Mouse (Mus musculus): ENCODE results near the gene Thbs3. TPM values are rescaled to one million over a fixed set of nuclear protein-coding genes. Genes with fewer than 3 reads are reported as not detected.

Thbs3 gene
- 43.9 and 50.6 TPM in 2 replicates for polyA plus RNA-seq (2015; fragmentation: Nextera tagmentation; extraction: Ambion mirVana)

DNA sequence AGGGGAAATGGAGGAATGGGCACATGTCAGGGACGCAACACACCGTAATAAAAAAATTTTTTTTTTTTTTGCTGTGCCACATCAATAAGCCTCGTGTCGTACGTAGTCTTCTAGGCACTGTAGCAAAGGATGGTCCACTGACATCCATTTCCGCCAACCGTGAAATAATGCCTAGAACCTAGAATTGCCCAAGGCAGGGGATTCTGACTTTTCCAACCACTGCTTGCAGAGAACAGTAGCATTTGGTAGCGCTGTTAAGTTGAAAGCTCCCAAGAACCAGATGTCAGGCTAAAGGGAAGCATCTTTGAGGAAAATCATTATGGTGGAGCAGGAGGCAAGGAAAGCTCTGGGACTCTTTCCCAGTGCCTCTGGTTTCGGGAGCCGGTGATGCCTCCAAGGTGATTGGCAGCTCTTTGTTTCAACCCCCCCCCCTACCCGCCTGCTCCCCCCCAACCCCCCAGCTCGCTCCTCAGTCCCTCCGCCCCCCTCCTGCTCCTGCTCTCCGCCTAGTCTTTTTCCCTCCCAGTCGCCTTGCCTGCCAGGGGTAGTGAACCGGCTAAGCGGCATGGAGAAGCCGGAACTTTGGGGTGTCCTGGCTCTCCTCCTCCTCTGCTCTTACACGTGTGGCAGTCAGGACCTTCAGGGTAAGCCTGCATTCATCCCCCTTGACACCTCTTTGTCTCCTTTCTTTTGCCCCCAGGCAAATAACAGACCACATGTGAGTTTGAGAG is at the start of gene Thbs3:
TSS of gene Thbs3 (plus strand) at position 500 of the 731 bp plus-strand sequence.

DNA sequence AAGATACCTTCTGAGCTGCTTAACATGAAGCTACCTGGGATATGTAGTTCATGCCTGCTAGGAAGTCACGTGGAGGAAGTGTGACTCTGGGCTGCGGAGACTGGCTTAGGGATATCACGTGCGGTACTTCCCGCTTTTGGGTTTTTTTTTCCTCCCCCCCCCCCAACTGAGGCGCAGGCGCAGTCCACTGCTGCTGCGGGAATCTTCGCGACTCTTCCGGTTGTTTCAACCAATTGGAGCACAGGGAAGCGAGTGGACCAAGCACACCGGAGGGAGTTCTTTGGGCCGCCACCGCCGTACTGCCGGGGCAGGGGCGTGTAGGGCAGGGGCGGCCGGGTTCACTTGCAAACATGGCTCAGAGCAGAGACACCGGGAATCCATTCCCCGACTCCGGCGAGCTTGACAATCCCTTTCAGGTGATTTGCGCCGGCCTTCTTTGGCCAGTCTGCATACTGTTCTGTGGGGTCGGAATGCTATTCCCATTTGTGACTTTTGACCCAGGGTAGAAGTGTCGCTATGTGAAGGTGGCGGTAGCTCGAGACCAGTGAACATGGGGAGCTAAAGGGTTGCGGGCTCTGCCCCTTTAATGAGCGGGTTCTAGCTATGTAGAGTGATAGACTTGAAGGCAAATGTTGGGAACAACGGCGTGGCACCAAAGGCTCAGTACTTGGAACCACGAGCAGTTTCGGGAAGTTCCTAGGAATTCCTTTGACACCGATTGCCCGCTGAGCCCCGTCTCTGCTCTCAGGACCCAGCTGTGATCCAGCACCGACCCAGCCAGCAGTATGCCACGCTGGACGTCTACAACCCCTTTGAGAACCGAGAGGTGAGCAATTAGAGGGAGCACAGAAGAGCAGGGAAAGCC is 37.5 kb upstream of the Thbs3 start, which contains the start of gene Scamp3:
TSS of gene Scamp3 (plus strand) at position 232 of the 865 bp plus-strand sequence.

DNA sequence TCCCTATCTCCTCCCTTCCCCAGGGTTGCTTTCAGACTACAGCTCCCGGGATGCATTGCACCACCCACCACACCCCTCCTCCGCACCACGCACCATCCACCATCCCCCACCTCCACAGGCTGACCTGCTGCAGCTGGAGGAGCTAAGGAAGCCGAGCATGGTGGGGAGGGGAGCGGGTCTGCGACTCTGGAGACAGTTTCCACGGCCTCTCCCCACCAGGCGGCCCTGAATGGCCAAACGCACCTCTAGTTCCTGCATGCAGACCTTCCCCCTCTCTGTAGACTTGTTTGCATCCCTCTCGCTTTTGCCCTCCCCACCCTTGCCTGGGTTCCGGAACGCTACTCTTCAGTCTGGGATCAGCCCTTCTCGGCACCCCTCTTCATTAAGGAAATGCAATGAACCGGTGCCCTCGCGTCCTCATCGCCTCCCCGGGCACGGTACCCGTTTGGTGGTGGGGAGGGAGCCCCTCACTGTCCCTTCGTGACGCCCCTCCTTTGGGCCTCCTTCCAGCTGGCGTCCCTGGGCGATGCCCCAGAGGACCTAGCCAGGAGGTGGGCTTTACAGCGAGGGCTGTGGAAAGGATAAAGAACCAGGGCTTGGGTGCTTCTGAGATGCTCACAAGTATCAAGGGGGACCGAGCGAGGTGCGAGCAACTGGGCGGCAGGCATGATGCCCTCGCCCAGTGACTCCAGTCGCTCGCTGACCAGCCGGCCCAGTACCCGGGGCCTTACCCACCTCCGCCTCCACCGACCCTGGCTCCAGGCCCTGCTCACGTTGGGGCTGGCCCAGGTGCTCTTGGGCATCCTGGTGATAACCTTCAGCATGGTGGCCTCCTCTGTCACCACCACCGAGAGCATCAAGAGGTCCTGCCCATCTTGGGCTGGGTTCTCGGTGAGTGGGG is 31.7 kb upstream of the Thbs3 start, which contains the start of gene Fam189b:
TSS of gene Fam189b (plus strand) at position 86 of the 901 bp plus-strand sequence.

DNA sequence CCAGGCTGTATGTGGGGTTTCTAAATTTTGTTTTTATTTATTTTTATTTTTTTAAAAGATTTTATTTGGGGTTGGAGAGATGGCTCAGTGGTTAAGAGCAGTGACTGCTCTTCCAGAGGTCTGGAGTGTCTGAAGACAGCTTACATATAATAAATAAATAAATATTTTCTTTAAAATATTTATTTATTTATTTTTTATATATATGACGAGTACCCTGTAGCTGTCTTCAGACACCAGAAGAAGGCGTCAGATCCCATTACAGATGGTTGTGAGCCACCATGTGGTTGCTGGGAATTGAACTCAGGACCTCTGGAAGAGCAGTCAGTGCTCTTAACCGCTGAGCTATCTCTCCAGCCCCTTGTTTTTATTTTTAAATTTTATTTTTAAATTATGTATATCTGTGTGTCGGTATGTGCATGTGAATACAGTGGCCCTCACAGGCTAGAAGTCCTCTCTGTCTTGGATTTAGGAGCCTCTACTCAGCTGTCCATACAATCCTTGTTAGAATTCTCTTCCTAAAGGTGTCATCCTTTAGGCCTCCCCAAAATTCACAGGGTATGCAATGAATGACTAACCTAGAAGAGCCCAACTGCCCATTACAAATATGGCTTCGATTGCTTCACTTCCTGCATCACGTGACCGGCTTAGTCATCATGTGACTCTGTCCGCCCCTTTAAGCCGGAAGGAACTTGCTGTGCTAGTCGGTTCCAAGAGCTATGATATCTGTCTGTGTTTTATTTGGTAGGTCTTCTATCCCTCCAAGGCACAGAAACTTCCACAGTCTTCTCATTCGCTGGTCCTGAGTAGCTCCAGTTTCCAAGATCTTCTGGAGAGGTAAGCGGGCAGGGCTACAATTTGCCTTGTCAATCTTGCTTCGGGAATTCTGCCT is 12.5 kb upstream of the Thbs3 start, which contains the start of gene Gba:
TSS of gene Gba (plus strand) at position 676 of the 889 bp plus-strand sequence.

DNA sequence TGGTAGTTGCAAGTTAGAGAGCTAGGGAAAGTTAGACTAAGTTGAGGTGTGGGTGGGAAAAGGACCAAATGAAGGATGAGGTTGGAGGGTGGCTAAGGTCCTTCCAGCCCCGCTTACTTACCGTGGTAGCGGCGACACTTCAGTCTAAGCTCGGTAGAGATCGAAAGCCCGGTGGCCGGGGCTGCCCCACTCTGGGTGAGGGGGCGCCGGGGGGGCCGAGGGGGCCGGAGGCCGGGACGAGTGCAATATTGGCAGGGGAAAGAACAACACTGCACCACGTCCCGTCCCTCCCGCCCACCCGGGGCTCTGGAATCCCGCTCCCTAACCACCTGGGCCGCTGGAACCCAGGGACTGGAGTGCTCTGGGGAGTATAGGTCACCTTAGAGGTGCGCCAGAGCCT is 11.9 kb downstream of the Thbs3 start, which contains the start of gene Mtx1:
TSS of gene Mtx1 (minus strand) at position 189 of the 400 bp plus-strand sequence.

DNA sequence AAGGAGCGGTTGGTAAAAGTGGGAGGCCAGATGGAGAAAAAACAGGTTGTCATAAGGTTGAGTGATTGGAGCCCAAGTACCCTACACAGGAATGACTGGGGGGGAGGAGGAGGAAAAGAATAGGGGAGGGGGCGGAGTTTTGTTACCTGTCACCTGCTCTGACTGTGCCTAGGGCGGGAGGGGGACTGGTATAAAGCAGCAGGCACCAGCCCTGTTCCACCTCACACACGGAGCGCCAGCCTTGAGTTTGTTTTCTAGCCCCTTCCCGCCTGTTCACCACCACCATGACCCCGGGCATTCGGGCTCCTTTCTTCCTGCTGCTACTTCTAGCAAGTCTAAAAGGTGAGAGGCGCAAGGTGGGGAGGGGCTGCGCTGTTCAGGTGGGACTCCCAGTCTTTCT is 13.9 kb downstream of the Thbs3 start, which contains the start of gene Muc1:
TSS of gene Muc1 (plus strand) at position 222 of the 400 bp plus-strand sequence.

DNA sequence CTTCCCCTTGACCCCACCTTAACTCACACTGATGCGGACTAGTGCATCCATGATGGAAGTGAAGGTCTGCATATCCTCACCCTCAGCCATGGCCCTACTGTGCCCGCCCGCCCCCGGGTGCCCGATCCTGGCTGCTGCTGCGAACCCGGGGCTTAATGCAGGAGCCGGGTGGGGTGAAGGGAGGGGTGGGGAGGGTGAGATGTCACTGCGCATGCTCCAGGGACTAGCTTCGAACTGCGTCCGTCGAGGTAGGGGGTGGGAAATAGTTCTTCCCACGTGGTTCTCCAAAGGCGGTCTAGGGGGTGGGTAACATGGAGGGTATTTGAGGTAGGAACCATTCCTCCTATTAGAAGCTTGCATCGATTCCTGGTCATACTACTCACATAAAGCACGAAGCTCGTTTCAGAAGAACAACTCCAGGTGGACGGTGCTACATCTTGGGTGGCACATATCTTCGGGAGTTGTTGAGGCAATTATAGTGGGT is 30.8 kb downstream of the Thbs3 start, which contains the start of gene Krtcap2:
TSS of gene Krtcap2 (plus strand) at position 279 of the 484 bp plus-strand sequence.

DNA sequence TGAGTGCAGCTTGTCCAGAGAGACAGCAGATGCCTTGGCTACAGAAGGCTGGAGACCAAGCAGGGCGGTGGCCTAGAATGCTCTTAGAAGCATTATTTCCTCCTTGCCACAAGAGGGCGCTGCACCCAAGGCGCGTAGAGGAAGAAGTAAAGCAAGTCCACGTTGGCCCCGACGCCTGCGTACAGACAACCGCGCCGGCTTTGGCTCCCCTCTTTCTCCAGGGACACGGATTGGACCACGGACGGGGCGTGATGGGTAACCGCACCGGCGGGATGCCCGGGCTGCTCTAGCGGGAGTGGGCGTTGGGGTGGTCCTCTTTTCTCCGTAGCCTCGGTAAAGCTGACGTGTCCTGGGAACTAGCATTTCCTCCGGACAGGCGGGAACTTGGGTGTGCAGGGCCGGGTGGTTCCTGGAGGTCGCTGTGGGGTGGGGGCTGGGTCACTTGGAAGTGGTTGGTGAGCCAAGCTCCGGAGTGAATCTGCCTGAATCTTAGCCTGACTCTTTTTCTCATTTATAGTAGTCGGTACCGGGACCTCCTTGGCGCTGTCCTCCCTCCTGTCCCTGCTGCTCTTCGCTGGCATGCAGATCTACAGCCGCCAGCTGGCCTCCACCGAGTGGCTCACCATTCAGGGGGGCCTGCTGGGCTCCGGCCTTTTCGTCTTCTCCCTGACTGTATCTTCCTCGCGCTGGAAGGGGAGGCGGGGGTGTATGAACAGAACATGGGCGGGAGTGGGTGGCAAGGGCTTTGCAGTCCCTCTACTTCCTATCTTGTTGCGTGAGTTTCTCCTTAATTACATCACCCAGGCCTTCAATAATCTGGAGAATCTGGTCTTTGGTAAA is 31.5 kb downstream of the Thbs3 start, which contains the start of gene Trim46:
TSS of gene Trim46 (minus strand) at position 49 of the 840 bp plus-strand sequence.

DNA sequence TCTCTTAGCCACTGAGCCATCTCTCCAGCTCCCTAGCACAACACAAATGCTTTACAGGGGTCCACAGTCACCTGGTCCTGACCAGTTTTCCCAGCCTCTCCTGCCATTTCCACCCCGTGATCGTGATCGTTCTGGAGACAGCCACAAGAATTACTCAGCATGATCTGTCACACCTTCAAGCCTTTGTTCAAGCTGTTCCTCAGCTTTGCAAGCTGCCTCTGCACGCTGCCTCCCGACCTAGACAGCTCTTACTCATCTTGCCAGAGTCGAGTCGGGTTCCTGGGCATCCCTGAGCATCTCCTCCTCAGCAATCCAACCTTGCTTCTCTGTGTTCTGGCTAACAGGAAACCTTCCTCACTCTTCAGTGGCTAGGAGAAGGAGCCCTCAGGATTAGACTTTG is 44.1 kb downstream of the Thbs3 start, which contains the start of gene Dpm3:
TSS of gene Dpm3 (plus strand) at position 283 of the 400 bp plus-strand sequence.

DNA sequence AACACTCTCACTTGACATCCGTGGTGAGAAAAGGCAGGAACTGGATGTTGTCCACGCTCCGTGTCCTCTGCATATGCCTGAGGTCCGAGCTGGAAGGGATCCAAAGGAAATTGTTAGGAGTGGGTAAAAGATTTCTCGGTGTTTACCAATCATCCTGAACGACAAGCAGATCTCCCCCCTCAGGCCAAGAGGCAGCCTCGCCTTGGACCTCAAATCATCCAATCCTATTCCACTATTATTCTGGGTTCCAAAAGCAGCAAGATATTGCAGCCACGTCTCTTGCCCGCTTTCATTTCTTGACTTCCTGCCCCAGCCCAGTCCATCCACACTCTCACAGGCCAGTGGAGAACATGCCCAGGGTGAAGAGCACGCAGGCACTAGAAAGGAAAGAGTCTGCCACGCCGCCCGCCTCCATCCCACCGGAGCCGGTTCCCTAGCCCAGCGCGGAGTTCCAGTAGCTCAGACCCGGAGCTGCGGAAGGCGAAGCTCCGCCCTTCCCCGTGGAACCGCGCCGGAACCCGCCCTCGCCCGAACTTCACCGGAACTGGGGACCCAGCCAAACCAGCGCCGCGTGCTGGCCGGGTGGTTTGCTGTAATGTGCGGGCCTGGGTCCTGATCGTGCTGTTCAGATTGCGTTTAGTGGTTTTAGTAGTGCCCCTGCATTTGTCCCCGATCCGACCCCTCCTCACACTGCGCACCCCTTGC is 55.2 kb downstream of the Thbs3 start, which contains the start of gene Slc50a1:
TSS of gene Slc50a1 (minus strand) at position 520 of the 705 bp plus-strand sequence.

MicroRNA genes within 50 kb of the gene (microRNA counts, 519-probe panel; counts per million panel counts)
- 3,231 counts per million, percentile 17 among the panel's probes with 10 or more counts for microRNA mmu-miR-92b

Small RNA genes within 50 kb of the gene (microRNA-seq; reads per million reads assigned to microRNA genes)
- 1,755 reads per million, percentile 80 among the genes with 10 or more reads in this experiment for gene Mir92b

Other genes with a start within 250 kb of the Thbs3 start
- gene Rusc1, start 121.9 kb upstream of the Thbs3 start, polyA plus RNA-seq (2015; fragmentation: Nextera tagmentation; extraction: Ambion mirVana) = 99.3 and 116 TPM in 2 replicates
- gene Gm43738, start 114.1 kb upstream of the Thbs3 start, polyA plus RNA-seq (2015; fragmentation: Nextera tagmentation; extraction: Ambion mirVana) = not detected in 2 replicates
- gene Fdps, start 113.2 kb upstream of the Thbs3 start, polyA plus RNA-seq (2015; fragmentation: Nextera tagmentation; extraction: Ambion mirVana) = 365 and 386 TPM in 2 replicates
- 0.05 and 0.23 TPM in 2 replicates for gene Pklr, start 79.0 kb upstream of the Thbs3 start, polyA plus RNA-seq (2015; fragmentation: Nextera tagmentation; extraction: Ambion mirVana)
- 33.7 and 44.1 TPM in 2 replicates for gene Hcn3, start 55.0 kb upstream of the Thbs3 start, polyA plus RNA-seq (2015; fragmentation: Nextera tagmentation; extraction: Ambion mirVana)
- 18.0 and 20.4 TPM in 2 replicates for gene Clk2, start 50.4 kb upstream of the Thbs3 start, polyA plus RNA-seq (2015; fragmentation: Nextera tagmentation; extraction: Ambion mirVana)
- 157 and 167 TPM in 2 replicates for gene Scamp3, start 37.7 kb upstream of the Thbs3 start, polyA plus RNA-seq (2015; fragmentation: Nextera tagmentation; extraction: Ambion mirVana)
- gene Fam189b, start 32.0 kb upstream of the Thbs3 start, polyA plus RNA-seq (2015; fragmentation: Nextera tagmentation; extraction: Ambion mirVana) = 32.2 and 35.7 TPM in 2 replicates
- 44.1 and 48.5 TPM in 2 replicates for gene Gba, start 12.3 kb upstream of the Thbs3 start, polyA plus RNA-seq (2015; fragmentation: Nextera tagmentation; extraction: Ambion mirVana)
- 160 and 167 TPM in 2 replicates for gene Mtx1, start 11.9 kb downstream of the Thbs3 start, polyA plus RNA-seq (2015; fragmentation: Nextera tagmentation; extraction: Ambion mirVana)
- gene Muc1, start 13.9 kb downstream of the Thbs3 start, polyA plus RNA-seq (2015; fragmentation: Nextera tagmentation; extraction: Ambion mirVana) = 0.67 and 1.2 TPM in 2 replicates
- 272 and 290 TPM in 2 replicates for gene Krtcap2, start 30.8 kb downstream of the Thbs3 start, polyA plus RNA-seq (2015; fragmentation: Nextera tagmentation; extraction: Ambion mirVana)
- gene Trim46, start 31.1 kb downstream of the Thbs3 start, polyA plus RNA-seq (2015; fragmentation: Nextera tagmentation; extraction: Ambion mirVana) = 48.0 and 58.9 TPM in 2 replicates
- 131 and 136 TPM in 2 replicates for gene Dpm3, start 44.2 kb downstream of the Thbs3 start, polyA plus RNA-seq (2015; fragmentation: Nextera tagmentation; extraction: Ambion mirVana)
- 56.5 and 58.8 TPM in 2 replicates for gene Slc50a1, start 55.4 kb downstream of the Thbs3 start, polyA plus RNA-seq (2015; fragmentation: Nextera tagmentation; extraction: Ambion mirVana)
- 7.1 and 9.8 TPM in 2 replicates for gene Efna1, start 66.0 kb downstream of the Thbs3 start, polyA plus RNA-seq (2015; fragmentation: Nextera tagmentation; extraction: Ambion mirVana)
- 90.5 and 99.5 TPM in 2 replicates for gene Efna3, start 107.8 kb downstream of the Thbs3 start, polyA plus RNA-seq (2015; fragmentation: Nextera tagmentation; extraction: Ambion mirVana)
- gene Efna4, start 122.8 kb downstream of the Thbs3 start, polyA plus RNA-seq (2015; fragmentation: Nextera tagmentation; extraction: Ambion mirVana) = 2.2 and 2.3 TPM in 2 replicates
- 77.7 and 84.5 TPM in 2 replicates for gene Adam15, start 134.8 kb downstream of the Thbs3 start, polyA plus RNA-seq (2015; fragmentation: Nextera tagmentation; extraction: Ambion mirVana)
- gene Dcst2, start 146.8 kb downstream of the Thbs3 start, polyA plus RNA-seq (2015; fragmentation: Nextera tagmentation; extraction: Ambion mirVana) = 0.26 and 0.42 TPM in 2 replicates
- 1.4 and 1.6 TPM in 2 replicates for gene Dcst1, start 150.1 kb downstream of the Thbs3 start, polyA plus RNA-seq (2015; fragmentation: Nextera tagmentation; extraction: Ambion mirVana)
- gene Zbtb7b, start 179.6 kb downstream of the Thbs3 start, polyA plus RNA-seq (2015; fragmentation: Nextera tagmentation; extraction: Ambion mirVana) = 1.1 and 1.4 TPM in 2 replicates
- gene Lenep, start 187.6 kb downstream of the Thbs3 start, polyA plus RNA-seq (2015; fragmentation: Nextera tagmentation; extraction: Ambion mirVana) = not detected in 2 replicates
- gene Flad1, start 196.7 kb downstream of the Thbs3 start, polyA plus RNA-seq (2015; fragmentation: Nextera tagmentation; extraction: Ambion mirVana) = 22.5 and 26.6 TPM in 2 replicates
- 65.2 and 67.0 TPM in 2 replicates for gene Cks1b, start 203.2 kb downstream of the Thbs3 start, polyA plus RNA-seq (2015; fragmentation: Nextera tagmentation; extraction: Ambion mirVana)
- 13.9 and 16.1 TPM in 2 replicates for gene Shc1, start 203.3 kb downstream of the Thbs3 start, polyA plus RNA-seq (2015; fragmentation: Nextera tagmentation; extraction: Ambion mirVana)
- gene Pygo2, start 215.0 kb downstream of the Thbs3 start, polyA plus RNA-seq (2015; fragmentation: Nextera tagmentation; extraction: Ambion mirVana) = 33.8 and 34.4 TPM in 2 replicates
- 25.3 and 29.2 TPM in 2 replicates for gene Pbxip1, start 221.5 kb downstream of the Thbs3 start, polyA plus RNA-seq (2015; fragmentation: Nextera tagmentation; extraction: Ambion mirVana)
- gene Pmvk, start 239.4 kb downstream of the Thbs3 start, polyA plus RNA-seq (2015; fragmentation: Nextera tagmentation; extraction: Ambion mirVana) = 136 and 148 TPM in 2 replicates

All from neural tube, postnatal 0 days (tissue).